Mouse (Mus musculus) megakaryocyte-erythroid progenitor cell, adult 5 weeks (primary cell): ENCODE data around the gene Mdfic. TPM values are rescaled to one million over a fixed set of nuclear protein-coding genes. Genes with fewer than 3 reads are reported as not detected.

Source experiments
- polyA plus RNA-seq: library from polyadenylated mRNA; stranded (reverse); fragments of >175 nt; gene quantifications from 2 replicates; pipeline ENCODE4 v1.2.3, GENCODE M21; 2012

The Mdfic gene
- polyA plus RNA-seq = 2.9 and 3.2 TPM in 2 replicates

GRCm38 (mm10) chr6:15720461-15720817 lies at the start of gene Mdfic:
Mdfic (plus strand) TSS chr6:15720661.

